Mouse (Mus musculus) spleen, adult 18-20 months (tissue): ENCODE data around the gene Tex38.

ENCODE experiments used
- DNase-seq, 2 experiments: peaks; one replicate each; pipeline ENCODE4 v3.0.0; 2022; ENCODE audit warnings: mixed read lengths in 2 of 2

Tex38 gene

GRCm38 (mm10) chr4:115780918-115781317 lies at the start of gene Tex38:
Gene Tex38, minus strand, starts transcription at chr4:115781018.
- no peak for DNase-seq

- DNase-seq, result no peak
Observed at GRCm38 (mm10) chr4:115830491-115830890, 49.7 kb upstream of the Tex38 start.

- no peak for DNase-seq
Observed at GRCm38 (mm10) chr4:115828572-115828902, 47.7 kb upstream of the Tex38 start.

- peak; percentile 66 to 76 for DNase-seq
Observed at GRCm38 (mm10) chr4:115827888-115828571, 47.2 kb upstream of the Tex38 start, which contains the start of gene Mob3c. Gene Mob3c, plus strand, starts transcription at chr4:115828092.

GRCm38 (mm10) chr4:115827535-115827887 lies 46.7 kb upstream of the Tex38 start:
- no peak for DNase-seq

- DNase-seq, result no peak
Observed at GRCm38 (mm10) chr4:115827066-115827465, 46.2 kb upstream of the Tex38 start.

GRCm38 (mm10) chr4:115825271-115825670 lies 44.5 kb upstream of the Tex38 start:
- DNase-seq, result no peak

- DNase-seq, result no peak
Observed at GRCm38 (mm10) chr4:115824178-115824577, 43.4 kb upstream of the Tex38 start.

GRCm38 (mm10) chr4:115821928-115822327 lies 41.1 kb upstream of the Tex38 start:
- DNase-seq, result no peak

- DNase-seq, result no peak
Observed at GRCm38 (mm10) chr4:115821431-115821830, 40.6 kb upstream of the Tex38 start.

- no peak for DNase-seq
Observed at GRCm38 (mm10) chr4:115820944-115821343, 40.1 kb upstream of the Tex38 start.

- DNase-seq, result no peak
Observed at GRCm38 (mm10) chr4:115820199-115820598, 39.4 kb upstream of the Tex38 start.

GRCm38 (mm10) chr4:115815606-115816005 lies 34.8 kb upstream of the Tex38 start:
- DNase-seq, result no peak

- DNase-seq, result no peak
Observed at GRCm38 (mm10) chr4:115812326-115812725, 31.5 kb upstream of the Tex38 start.

GRCm38 (mm10) chr4:115799981-115800380 lies 19.2 kb upstream of the Tex38 start:
- no peak for DNase-seq

- DNase-seq, result no peak
Observed at GRCm38 (mm10) chr4:115795360-115795759, 14.5 kb upstream of the Tex38 start.

GRCm38 (mm10) chr4:115790864-115791263 lies 10.0 kb upstream of the Tex38 start:
- no peak for DNase-seq

- no peak for DNase-seq
Observed at GRCm38 (mm10) chr4:115785511-115786034, 4.8 kb upstream of the Tex38 start.

GRCm38 (mm10) chr4:115784769-115785510 lies 4.1 kb upstream of the Tex38 start, which contains the start of gene Atpaf1:
Gene Atpaf1, plus strand, starts transcription at chr4:115784812.
- DNase-seq, result peak; percentile 47 to 67

GRCm38 (mm10) chr4:115782026-115782805 lies 1.4 kb upstream of the Tex38 start:
- no peak for DNase-seq

GRCm38 (mm10) chr4:115780269-115780668 lies 549 bp downstream of the Tex38 start:
- no peak for DNase-seq

GRCm38 (mm10) chr4:115777627-115778026 lies 3.2 kb downstream of the Tex38 start:
- no peak for DNase-seq

- no peak for DNase-seq
Observed at GRCm38 (mm10) chr4:115775056-115775455, 5.8 kb downstream of the Tex38 start.
